Mouse (Mus musculus) olfactory bulb, adult 2 months (tissue): ENCODE results near the gene Arhgap1.

Source experiments
- CTCF ChIP-seq: fragments of 200-500 bp; IDR thresholded peaks from 2 replicates; pipeline ENCODE4 v1.5.1; 2012; ENCODE audit warnings: low read depth, mild to moderate bottlenecking, low read length, moderate library complexity; ENCODE audit not compliant: insufficient read depth
- POLR2A ChIP-seq: fragments of 200-500 bp; IDR thresholded peaks from 2 replicates; pipeline ENCODE4 v1.6.1; 2012; ENCODE audit warnings: mild to moderate bottlenecking, low read depth, low read length, moderate library complexity; ENCODE audit not compliant: insufficient read depth

DNA sequence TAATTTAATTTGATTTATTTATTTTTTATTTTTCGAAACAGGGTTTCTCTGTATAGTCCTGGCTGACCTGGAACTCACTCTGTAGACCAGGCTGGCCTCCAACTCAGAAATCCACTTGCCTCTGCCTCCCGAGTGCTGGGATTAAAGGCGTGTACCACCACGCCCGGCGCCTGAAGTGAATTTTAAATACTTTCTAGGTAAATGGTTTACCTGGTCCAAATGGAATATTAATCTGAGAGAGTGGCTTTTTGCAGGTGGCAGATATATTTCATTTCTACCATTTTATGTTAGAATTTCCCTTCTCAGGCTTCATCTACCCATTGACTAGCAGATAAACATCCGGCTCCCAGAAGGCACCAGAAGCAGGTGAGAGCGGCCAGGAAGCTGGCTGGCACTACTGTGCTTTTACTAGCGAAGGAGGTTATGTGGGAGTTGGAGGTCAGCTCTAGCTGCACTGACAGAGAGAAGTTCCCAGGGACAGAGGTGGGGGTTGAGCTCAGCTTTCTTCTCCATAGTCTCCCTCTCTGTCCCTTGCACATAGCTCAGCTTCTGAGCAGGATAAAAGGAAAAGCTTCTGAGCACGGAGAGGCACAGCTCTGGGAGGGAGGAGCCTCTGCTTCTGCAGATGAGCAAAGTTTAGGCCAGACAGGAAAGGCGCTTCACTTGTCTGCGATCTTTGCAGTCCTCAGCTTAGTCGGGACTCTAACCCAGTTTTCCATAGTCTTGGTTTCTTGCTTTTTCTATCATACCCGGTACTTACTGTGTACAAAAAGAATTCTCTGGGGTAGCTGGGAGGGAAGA is 2.0 kb downstream of the Arhgap1 start:
- TF ChIP-seq CTCF (no peak), POLR2A (no peak)
